In the genomic region with DNA sequence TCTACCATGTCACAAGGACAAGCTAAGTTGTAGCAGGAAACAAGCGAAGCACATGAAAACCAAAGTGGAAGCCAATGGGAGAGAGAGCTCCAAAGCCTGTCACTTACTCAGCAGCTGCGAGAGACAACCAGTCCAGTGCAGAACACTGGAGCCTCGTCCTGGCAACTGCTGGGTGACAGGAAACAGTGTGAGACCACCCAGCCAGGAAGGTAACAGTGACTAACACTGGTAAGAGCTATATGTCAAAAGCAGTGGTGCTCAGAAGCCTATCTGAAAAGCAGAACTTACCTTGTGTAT, we compare ENCODE assay signal across 10 mouse cellular contexts. TPM values are rescaled to one million over a fixed set of nuclear protein-coding genes. Genes with fewer than 3 reads are reported as not detected.
DNase-seq lines count a peak whose midpoint lies in the region; ATAC-seq and TF ChIP-seq lines count a peak whose summit lies in the region.
"Had no signal": no experiment of that assay in that cellular context is flagged by ENCODE, and none has a peak within 500 bp of the region (broad histone marks: within the 10 kb centered on the region; RNA-seq: fewer than 3 reads in every experiment).

No protein-coding gene starts in this region.

- no peak for TF ChIP-seq CTCF in brain, embryonic 14.5 days (IDR thresholded peaks at IDR 0.05; ENCODE audit: borderline replicate concordance, extremely low read depth, insufficient read depth, insufficient read length)

- peak; percentile 40; the same call in 1 of the 2 replicates for ATAC-seq in heart, embryonic 15.5 days (replicated peaks; ENCODE audit: insufficient number of reproducible peaks, insufficient read depth, low FRiP score, low read depth)
- ATAC-seq in heart, embryonic 11.5 days (replicated peaks; ENCODE audit: insufficient number of reproducible peaks, low FRiP score, low TSS enrichment) = no peak
- 0 out of 2 replicates have a peak, but pooled peaks have one; percentile 57 for ATAC-seq in forebrain, embryonic 15.5 days (replicated peaks)

- H3K4me1 ChIP-seq in heart, embryonic 15.5 days (replicated peaks) = peaks cover 35% of the 10 kb centered on the region
- peaks cover 10% of the 10 kb centered on the region for H3K4me1 ChIP-seq in heart, embryonic 11.5 days (ENCODE audit: control insufficient read depth, insufficient read depth, low read length)
- peaks cover 18% of the 10 kb centered on the region for H3K4me1 ChIP-seq in forebrain, embryonic 15.5 days
- peaks cover 19% of the 10 kb centered on the region for H3K4me1 ChIP-seq in midbrain, embryonic 10.5 days

- no peak overlapping the region for H3K4me3 ChIP-seq in heart, embryonic 15.5 days
- H3K4me3 ChIP-seq in heart, embryonic 11.5 days (ENCODE audit: low read depth, low read length) = no peak overlapping the region
- H3K4me3 ChIP-seq in forebrain, embryonic 15.5 days = no peak overlapping the region
- H3K4me3 ChIP-seq in midbrain, embryonic 10.5 days = no peak overlapping the region
- H3K4me3 ChIP-seq: lung, embryonic 15.5 days had no signal

- DNase-seq in brain, embryonic 14.5 days (ENCODE audit: low read depth) = peak; percentile 54
- DNase-seq in midbrain, embryonic 10.5 days (ENCODE audit: low spot score) = no peak
- no peak for DNase-seq in right cerebral cortex, postnatal 10 days (ENCODE audit: low spot score in 2 of 2)
- DNase-seq in thymus, postnatal 36 days = no peak
- DNase-seq in urinary bladder, postnatal 10 days (ENCODE audit: low spot score) = no peak
- DNase-seq: layer of hippocampus, adult 9-11 months had no signal

- no peaks in the 10 kb centered on the region for H3K9me3 ChIP-seq in heart, embryonic 15.5 days (replicated peaks)
- H3K9me3 ChIP-seq in heart, embryonic 11.5 days (replicated peaks; ENCODE audit: control insufficient read depth, low read length) = no peaks in the 10 kb centered on the region
- H3K9me3 ChIP-seq in forebrain, embryonic 15.5 days = no peaks in the 10 kb centered on the region
- no peaks in the 10 kb centered on the region for H3K9me3 ChIP-seq in midbrain, embryonic 10.5 days (replicated peaks)
- H3K9me3 ChIP-seq: lung, embryonic 15.5 days had no signal

- TF ChIP-seq POLR2A in brain, embryonic 14.5 days (IDR thresholded peaks at IDR 0.05; ENCODE audit: borderline replicate concordance, extremely low read depth, insufficient read depth, insufficient read length, poor library complexity, severe bottlenecking) = no peak

- no peaks in the 10 kb centered on the region for H3K27me3 ChIP-seq in heart, embryonic 15.5 days
- H3K27me3 ChIP-seq in heart, embryonic 11.5 days (ENCODE audit: control insufficient read depth, insufficient read depth, low read length) = no peaks in the 10 kb centered on the region
- no peaks in the 10 kb centered on the region for H3K27me3 ChIP-seq in forebrain, embryonic 15.5 days
- no peaks in the 10 kb centered on the region for H3K27me3 ChIP-seq in midbrain, embryonic 10.5 days (ENCODE audit: low read depth, poor library complexity, severe bottlenecking)
- H3K27me3 ChIP-seq: lung, embryonic 15.5 days had no signal

- H3K4me2 ChIP-seq in heart, embryonic 15.5 days = peak overlapping the region; percentile 38; the same call in 1 of the 2 replicates
- no peak overlapping the region for H3K4me2 ChIP-seq in heart, embryonic 11.5 days
- H3K4me2 ChIP-seq in forebrain, embryonic 15.5 days (replicated peaks) = 0 out of 2 replicates have a peak overlapping the region, but pooled peaks have one; percentile 11
- H3K4me2 ChIP-seq: lung, embryonic 15.5 days had no signal

- H3K9ac ChIP-seq in heart, embryonic 15.5 days = no peak overlapping the region
- H3K9ac ChIP-seq in heart, embryonic 11.5 days (ENCODE audit: low read depth, low read length) = no peak overlapping the region
- H3K9ac ChIP-seq in forebrain, embryonic 15.5 days (replicated peaks) = no peak overlapping the region
- H3K9ac ChIP-seq: lung, embryonic 15.5 days had no signal

- H3K36me3 ChIP-seq in heart, embryonic 15.5 days = no peaks in the 10 kb centered on the region
- no peaks in the 10 kb centered on the region for H3K36me3 ChIP-seq in heart, embryonic 11.5 days (ENCODE audit: control insufficient read depth, insufficient read depth, low read length)
- H3K36me3 ChIP-seq in forebrain, embryonic 15.5 days = no peaks in the 10 kb centered on the region
- no peaks in the 10 kb centered on the region for H3K36me3 ChIP-seq in midbrain, embryonic 10.5 days
- H3K36me3 ChIP-seq: lung, embryonic 15.5 days had no signal

- 23% methylated on average over 3 of the region's 3 CpGs for WGBS in heart, embryonic 15.5 days
- WGBS in heart, embryonic 11.5 days (ENCODE audit: insufficient replicate concordance) = 34% methylated on average over 3 of the region's 3 CpGs
- WGBS in forebrain, embryonic 15.5 days = 32% methylated on average over 3 of the region's 3 CpGs
- WGBS in midbrain, embryonic 10.5 days = 54% methylated on average over 3 of the region's 3 CpGs

- peak overlapping the region; percentile 87 for H3K27ac ChIP-seq in heart, embryonic 15.5 days
- H3K27ac ChIP-seq in heart, embryonic 11.5 days (ENCODE audit: low read depth, low read length) = no peak overlapping the region
- H3K27ac ChIP-seq in forebrain, embryonic 15.5 days (replicated peaks) = peak overlapping the region; percentile 28; the same call in 1 of the 2 replicates
- 0 out of 2 replicates have a peak overlapping the region, but pooled peaks have one; percentile 38 for H3K27ac ChIP-seq in midbrain, embryonic 10.5 days (replicated peaks)
- H3K27ac ChIP-seq: lung, embryonic 15.5 days had no signal

RNA-seq across cellular contexts. Expression of gene Tln2, which starts 14.1 kb away (rescaled TPM):
- polyA plus RNA-seq in heart, embryonic 15.5 days (2015; fragmentation: Nextera tagmentation; extraction: Ambion mirVana) = 58.4 and 65.7 TPM in 2 replicates
- 32.7 and 43.8 TPM in 2 replicates for polyA plus RNA-seq in heart, embryonic 11.5 days (2014; fragmentation: Nextera tagmentation; extraction: Ambion mirVana)
- 9.2 and 17.0 TPM in 2 replicates for polyA plus RNA-seq in brain, embryonic 14.5 days (2012; rRNA removed)
- 17.5 and 17.9 TPM in 2 replicates for polyA plus RNA-seq in forebrain, embryonic 15.5 days (2015; fragmentation: Nextera tagmentation; extraction: Ambion mirVana)
- polyA plus RNA-seq in midbrain, embryonic 10.5 days (2016; fragmentation: Nextera tagmentation; extraction: Ambion mirVana) = 20.7 and 23.3 TPM in 2 replicates
